Mouse (Mus musculus) heart, postnatal 0 days (tissue): ENCODE data around the gene Pmvk.

ENCODE experiments used
- CTCF ChIP-seq: IDR thresholded peaks from 2 replicates; pipeline ENCODE4 v1.5.1; 2016; ENCODE audit warnings: antibody characterized with exemption, control low read depth, low read depth
- EP300 ChIP-seq: IDR thresholded peaks from 2 replicates; pipeline ENCODE4 v1.6.1; 2016; ENCODE audit warnings: antibody characterized with exemption, low read depth

DNA sequence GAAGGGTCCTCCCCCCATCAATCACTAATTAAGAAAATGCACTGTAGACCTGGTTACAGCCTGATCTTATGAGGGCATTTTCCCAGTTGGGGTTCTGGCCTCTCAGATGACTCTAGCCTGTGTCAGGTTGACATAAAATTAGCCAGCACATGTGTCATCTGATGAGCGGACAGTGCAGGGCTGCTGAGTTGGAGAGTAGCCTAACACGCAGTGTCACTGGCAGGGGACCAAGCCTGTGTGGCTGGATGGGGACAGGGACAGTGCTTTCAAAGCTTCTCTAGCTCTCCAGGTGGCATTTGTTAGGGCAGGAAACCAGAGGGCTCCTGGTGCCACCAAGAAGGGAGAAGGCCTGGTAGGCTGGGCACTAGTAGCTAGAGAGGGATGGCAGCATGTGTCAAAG lies 13.7 kb upstream of the Pmvk start:
- TF ChIP-seq CTCF: no peak
- TF ChIP-seq EP300: no peak
